Mouse (Mus musculus): ENCODE measurements around the gene Pbx3. TPM values are rescaled to one million over a fixed set of nuclear protein-coding genes. Genes with fewer than 3 reads are reported as not detected.
A peak's percentile ranks its signal among the peaks of the same experiment; 100 is the strongest.

Gene Pbx3
- polyA plus RNA-seq, 1 experiment = 5.8 TPM

DNA sequence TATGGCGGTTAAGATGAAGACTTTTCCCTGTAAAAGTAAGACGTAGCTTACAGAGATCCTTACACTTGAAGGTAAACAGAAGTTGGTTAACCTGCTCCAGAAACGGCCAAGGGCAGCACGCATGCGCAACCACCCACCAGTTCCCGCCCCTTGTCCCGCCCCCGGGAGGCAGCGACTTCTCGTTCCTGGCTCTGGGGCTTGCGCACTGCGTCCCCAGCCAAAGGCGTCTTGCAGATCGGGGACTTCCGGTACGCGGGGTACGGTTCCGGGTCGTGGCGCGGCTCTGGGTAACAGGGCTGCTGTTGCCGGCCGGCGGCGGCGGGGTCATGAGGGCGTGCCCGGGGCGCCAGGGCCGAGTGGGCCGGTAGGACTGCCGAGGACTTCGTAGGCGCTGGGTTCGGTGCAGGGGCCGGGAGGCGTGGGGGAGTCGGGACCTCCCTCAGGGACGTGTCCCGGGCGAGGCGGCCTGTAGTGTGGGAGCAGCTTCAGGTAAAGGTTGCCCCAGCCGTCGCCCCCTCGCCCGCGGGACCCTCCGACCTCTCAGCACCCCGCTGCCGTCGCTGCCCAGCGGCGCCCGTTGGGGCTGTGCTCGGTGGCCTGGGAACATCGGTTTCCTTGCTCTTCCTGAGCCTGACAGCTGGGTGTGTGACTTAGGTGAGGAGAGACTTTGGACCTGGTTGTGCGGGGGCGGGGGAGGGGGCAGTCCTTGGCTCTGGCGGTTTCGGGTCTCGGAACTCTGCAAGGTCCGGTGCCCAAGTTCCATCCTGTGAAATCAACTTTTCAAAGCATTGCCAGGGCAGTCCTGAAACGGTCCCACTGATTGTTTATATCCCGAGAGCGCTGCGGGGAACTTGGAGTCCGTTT lies 33.9 kb upstream of the Pbx3 start, which contains the start of gene Mapkap1:
TSS of gene Mapkap1 (plus strand) at position 171 of the 864 bp plus-strand sequence.
- no peaks in the 10 kb centered on the region for H3K36me3 ChIP-seq (ENCODE audit: control insufficient read depth, insufficient read depth)
- no peaks in the 10 kb centered on the region for H3K27me3 ChIP-seq (ENCODE audit: control insufficient read depth, insufficient read depth, insufficient read length)
- TF ChIP-seq FOSL1 (IDR thresholded peaks at IDR 0.05; ENCODE audit: insufficient read depth, low read length, poor library complexity, severe bottlenecking) = no peak
- TF ChIP-seq MYOD1 (IDR thresholded peaks at IDR 0.05; ENCODE audit: control insufficient read depth, insufficient read length, low read depth) = no peak
- no peak for TF ChIP-seq USF1 (IDR thresholded peaks at IDR 0.05; ENCODE audit: low read depth)
- TF ChIP-seq CTCF (IDR thresholded peaks at IDR 0.05; ENCODE audit: control insufficient read depth, insufficient read depth, insufficient read length) = no peak
- TF ChIP-seq CEBPB (IDR thresholded peaks at IDR 0.05; ENCODE audit: low read depth) = no peak
- no peak for TF ChIP-seq MYOG (IDR thresholded peaks at IDR 0.05; ENCODE audit: control insufficient read depth, extremely low read depth, insufficient read length)
- no peak for TF ChIP-seq MAX (IDR thresholded peaks at IDR 0.05)
- peaks cover 42% of the 10 kb centered on the region for H3K79me2 ChIP-seq (ENCODE audit: control insufficient read depth, insufficient read depth)
- H3ac ChIP-seq (ENCODE audit: control insufficient read depth, insufficient read length, low read depth) = peak within 1 kb of the TSS; percentile 91
- peak within 1 kb of the TSS; percentile 86 for H3K4me3 ChIP-seq (ENCODE audit: insufficient read depth, poor library complexity, severe bottlenecking)
- peaks cover 20% of the 10 kb centered on the region for H3K79me3 ChIP-seq (ENCODE audit: low read depth)

DNA sequence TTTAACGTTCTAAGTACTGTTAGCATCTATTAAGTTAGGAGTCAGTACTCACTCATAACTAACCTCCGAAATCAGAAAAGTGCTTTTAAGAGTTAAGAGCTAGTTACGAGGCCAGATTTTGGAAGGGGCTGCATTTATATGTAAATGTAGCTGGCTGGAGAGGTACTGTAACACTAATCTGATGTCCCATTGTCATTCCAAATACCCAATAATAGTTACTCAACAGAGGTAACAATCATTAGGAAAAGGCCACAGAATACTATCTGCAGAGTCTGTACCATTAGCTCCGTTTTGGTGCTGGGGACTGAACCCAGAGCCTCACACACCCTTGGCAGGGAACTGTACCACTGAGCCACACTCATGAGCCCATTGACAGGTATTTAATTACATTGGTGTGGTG lies 26.6 kb upstream of the Pbx3 start:
- Histone ChIP-seq H3ac (ENCODE audit: control insufficient read depth, insufficient read length, low read depth) (no peak overlapping the region), H3K36me3 (ENCODE audit: control insufficient read depth, insufficient read depth) (no peaks in the 10 kb centered on the region), H3K4me3 (ENCODE audit: insufficient read depth, poor library complexity, severe bottlenecking) (no peak overlapping the region), H3K79me2 (ENCODE audit: control insufficient read depth, insufficient read depth) (no peaks in the 10 kb centered on the region), H3K27me3 (ENCODE audit: control insufficient read depth, insufficient read depth, insufficient read length) (peaks cover 4% of the 10 kb centered on the region), H3K79me3 (ENCODE audit: low read depth) (no peaks in the 10 kb centered on the region)
- TF ChIP-seq CEBPB (IDR thresholded peaks at IDR 0.05; ENCODE audit: low read depth) (no peak), MYOD1 (IDR thresholded peaks at IDR 0.05; ENCODE audit: control insufficient read depth, insufficient read length, low read depth) (no peak), MYOG (IDR thresholded peaks at IDR 0.05; ENCODE audit: control insufficient read depth, extremely low read depth, insufficient read length) (no peak), CTCF (IDR thresholded peaks at IDR 0.05; ENCODE audit: control insufficient read depth, insufficient read depth, insufficient read length) (no peak)

DNA sequence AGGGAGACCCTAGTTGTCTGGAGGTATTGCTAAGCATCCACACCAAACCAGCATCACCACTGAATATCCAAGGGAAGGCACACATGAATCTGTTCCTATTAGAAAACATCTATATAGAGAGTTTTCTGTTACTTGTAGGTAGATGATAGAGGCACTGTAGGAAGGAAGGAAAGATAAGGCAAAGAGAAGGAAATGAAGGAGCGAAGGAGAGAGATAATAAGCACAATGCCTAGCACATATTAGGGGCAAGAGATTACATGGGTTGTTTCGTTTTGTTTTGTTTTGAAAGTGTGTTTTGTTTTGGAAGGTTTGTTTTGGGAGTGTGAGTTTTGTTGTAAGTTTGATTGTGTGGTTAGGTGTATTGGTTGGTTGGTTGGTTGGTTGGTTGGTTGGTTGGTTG lies 6.0 kb upstream of the Pbx3 start:
- Histone ChIP-seq H3K4me3 (ENCODE audit: insufficient read depth, poor library complexity, severe bottlenecking) (no peak overlapping the region), H3K79me2 (ENCODE audit: control insufficient read depth, insufficient read depth) (no peaks in the 10 kb centered on the region), H3K36me3 (ENCODE audit: control insufficient read depth, insufficient read depth) (no peaks in the 10 kb centered on the region), H3K27me3 (ENCODE audit: control insufficient read depth, insufficient read depth, insufficient read length) (peaks cover 3% of the 10 kb centered on the region), H3K79me3 (ENCODE audit: low read depth) (no peaks in the 10 kb centered on the region), H3ac (ENCODE audit: control insufficient read depth, insufficient read length, low read depth) (no peak overlapping the region)
- TF ChIP-seq FOSL1 (IDR thresholded peaks at IDR 0.05; ENCODE audit: insufficient read depth, low read length, poor library complexity, severe bottlenecking) (no peak), USF1 (IDR thresholded peaks at IDR 0.05; ENCODE audit: low read depth) (no peak), CEBPB (IDR thresholded peaks at IDR 0.05; ENCODE audit: low read depth) (no peak), CTCF (IDR thresholded peaks at IDR 0.05; ENCODE audit: control insufficient read depth, insufficient read depth, insufficient read length) (no peak), MAX (IDR thresholded peaks at IDR 0.05) (no peak), MYOD1 (IDR thresholded peaks at IDR 0.05; ENCODE audit: control insufficient read depth, insufficient read length, low read depth) (no peak), MYOG (IDR thresholded peaks at IDR 0.05; ENCODE audit: control insufficient read depth, extremely low read depth, insufficient read length) (no peak)

DNA sequence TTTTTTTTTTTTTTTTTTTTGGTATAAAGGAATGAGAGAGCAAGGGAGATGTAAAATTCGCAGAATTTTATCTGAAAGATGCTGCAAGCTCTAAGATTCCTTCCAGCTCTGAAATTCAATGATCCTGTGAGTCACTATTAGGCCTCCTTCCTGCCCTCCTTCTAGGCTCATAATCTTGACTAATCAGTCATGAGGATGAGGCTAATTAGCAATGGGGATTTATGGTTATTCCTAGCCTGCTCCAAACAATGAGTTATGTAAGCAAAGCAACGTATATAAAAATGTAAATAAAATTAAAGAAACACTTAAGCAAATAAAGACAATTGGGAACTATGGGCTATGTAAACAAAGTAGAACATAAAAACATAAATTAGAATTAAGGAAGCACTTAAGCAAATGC lies 1.4 kb upstream of the Pbx3 start:
- H3K36me3 ChIP-seq (ENCODE audit: control insufficient read depth, insufficient read depth) = no peaks in the 10 kb centered on the region
- TF ChIP-seq MYOD1 (IDR thresholded peaks at IDR 0.05; ENCODE audit: control insufficient read depth, insufficient read length, low read depth) (no peak), MYOG (IDR thresholded peaks at IDR 0.05; ENCODE audit: control insufficient read depth, extremely low read depth, insufficient read length) (no peak), MAX (IDR thresholded peaks at IDR 0.05) (no peak), CTCF (IDR thresholded peaks at IDR 0.05; ENCODE audit: control insufficient read depth, insufficient read depth, insufficient read length) (no peak), CEBPB (IDR thresholded peaks at IDR 0.05; ENCODE audit: low read depth) (no peak), FOSL1 (IDR thresholded peaks at IDR 0.05; ENCODE audit: insufficient read depth, low read length, poor library complexity, severe bottlenecking) (no peak), USF1 (IDR thresholded peaks at IDR 0.05; ENCODE audit: low read depth) (no peak)
- H3ac ChIP-seq (ENCODE audit: control insufficient read depth, insufficient read length, low read depth) = no peak overlapping the region
- H3K79me2 ChIP-seq (ENCODE audit: control insufficient read depth, insufficient read depth) = peaks cover 14% of the 10 kb centered on the region
- no peak overlapping the region for H3K4me3 ChIP-seq (ENCODE audit: insufficient read depth, poor library complexity, severe bottlenecking)
- no peaks in the 10 kb centered on the region for H3K27me3 ChIP-seq (ENCODE audit: control insufficient read depth, insufficient read depth, insufficient read length)
- no peaks in the 10 kb centered on the region for H3K79me3 ChIP-seq (ENCODE audit: low read depth)

DNA sequence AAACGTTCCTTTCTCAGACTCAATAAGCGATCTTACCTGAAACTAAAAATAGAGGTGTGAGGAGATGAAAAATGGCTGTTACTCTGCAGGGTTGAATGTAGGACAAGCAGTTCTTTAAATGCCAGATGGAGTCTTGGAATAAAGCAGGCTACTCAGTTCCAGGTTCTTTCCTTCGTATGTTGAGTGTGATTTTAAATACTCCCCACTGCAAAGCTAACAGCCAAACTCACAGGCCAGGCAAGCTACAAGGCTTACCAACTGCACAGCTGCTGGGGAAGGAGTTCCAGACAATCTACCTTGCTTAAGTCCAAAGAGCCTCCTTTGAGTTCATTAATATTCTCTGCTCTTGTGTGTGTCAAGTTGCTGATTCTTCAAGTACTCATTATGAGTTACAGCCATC lies 944 bp upstream of the Pbx3 start:
- Histone ChIP-seq H3K79me3 (ENCODE audit: low read depth) (no peaks in the 10 kb centered on the region), H3K79me2 (ENCODE audit: control insufficient read depth, insufficient read depth) (peaks cover 14% of the 10 kb centered on the region), H3K4me3 (ENCODE audit: insufficient read depth, poor library complexity, severe bottlenecking) (no peak overlapping the region), H3K36me3 (ENCODE audit: control insufficient read depth, insufficient read depth) (no peaks in the 10 kb centered on the region), H3ac (ENCODE audit: control insufficient read depth, insufficient read length, low read depth) (no peak overlapping the region), H3K27me3 (ENCODE audit: control insufficient read depth, insufficient read depth, insufficient read length) (no peaks in the 10 kb centered on the region)
- TF ChIP-seq USF1 (IDR thresholded peaks at IDR 0.05; ENCODE audit: low read depth) = no peak
- no peak for TF ChIP-seq CTCF (IDR thresholded peaks at IDR 0.05; ENCODE audit: control insufficient read depth, insufficient read depth, insufficient read length)
- no peak for TF ChIP-seq MAX (IDR thresholded peaks at IDR 0.05)
- no peak for TF ChIP-seq MYOG (IDR thresholded peaks at IDR 0.05; ENCODE audit: control insufficient read depth, extremely low read depth, insufficient read length)
- no peak for TF ChIP-seq CEBPB (IDR thresholded peaks at IDR 0.05; ENCODE audit: low read depth)
